Mouse (Mus musculus) neural tube, embryonic 12.5 days (tissue): ENCODE measurements at regions not wholly inside any gene's neighbourhood (a gene's known extent, or its start where the extent isn't known, plus 50 kb on each side); places are given as distances from the start of the nearest gene placed in this dataset.
A peak's percentile ranks its signal among the peaks of the same experiment; 100 is the strongest.

ENCODE experiments used
- ATAC-seq: fragments of 200-750 bp; cut with Nextera tagmentation; 2 replicates; pipeline ENCODE4 v1.8.0; 2017; ENCODE audit warnings: low read depth, mild to moderate bottlenecking, moderate TSS enrichment, moderate library complexity; ENCODE audit not compliant: low FRiP score
- H3K27ac ChIP-seq: fragments of 300-500 bp; sonication (generic); 2 replicates; pipeline ENCODE4 v1.5.1; 2016
- H3K27me3 ChIP-seq: fragments of 300-500 bp; sonication (generic); replicated peaks from 2 replicates; pipeline ENCODE4 v1.6.1; 2016; ENCODE audit warnings: mild to moderate bottlenecking
- H3K36me3 ChIP-seq: fragments of 300-500 bp; sonication (generic); 2 replicates; pipeline ENCODE4 v1.6.1; 2016; ENCODE audit warnings: mild to moderate bottlenecking
- H3K4me1 ChIP-seq: fragments of 300-500 bp; sonication (generic); 2 replicates; pipeline ENCODE4 v1.6.1; 2016
- H3K4me2 ChIP-seq: fragments of 300-500 bp; sonication (generic); replicated peaks from 2 replicates; pipeline ENCODE4 v1.6.1; 2016; ENCODE audit warnings: mild to moderate bottlenecking
- H3K4me3 ChIP-seq: fragments of 300-500 bp; sonication (generic); 2 replicates; pipeline ENCODE4 v1.5.1; 2016
- H3K9ac ChIP-seq: fragments of 300-500 bp; sonication (generic); 2 replicates; pipeline ENCODE4 v1.6.1; 2016; ENCODE audit warnings: mild to moderate bottlenecking
- H3K9me3 ChIP-seq: fragments of 300-500 bp; sonication (generic); 2 replicates; pipeline ENCODE4 v1.6.1; 2016; ENCODE audit warnings: mild to moderate bottlenecking
- WGBS: fragments of 180-500 bp; shearing (Covaris S2); methylation state at CpG from one replicate; pipeline ENCODE4 v1.1.7; 2016; 5-methylcytosine and 5-hydroxymethylcytosine counted together

DNA sequence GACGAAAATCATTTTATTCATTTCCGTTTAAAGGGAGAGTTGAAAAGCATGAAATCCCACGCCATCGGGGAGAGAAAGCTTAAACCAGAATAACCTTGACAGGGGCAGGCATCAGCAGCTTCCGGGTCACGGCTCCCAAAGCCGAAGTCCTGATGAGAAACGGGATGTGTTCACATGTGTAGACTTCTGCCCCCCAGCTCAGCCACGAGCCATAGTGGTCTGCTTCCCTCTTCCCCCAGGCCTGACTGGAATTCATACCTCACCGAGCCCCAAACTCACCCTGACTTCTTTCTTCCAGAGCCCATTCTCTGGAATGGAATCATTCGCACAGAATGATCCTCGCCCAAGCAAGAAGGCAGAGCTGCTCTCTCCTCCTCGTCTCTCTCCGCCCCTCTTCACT lies 404.2 kb upstream of the Gm6657 start:
- Histone ChIP-seq H3K9ac (0 out of 2 replicates have a peak overlapping the region, but pooled peaks have one; percentile 22), H3K36me3 (no peaks in the 10 kb centered on the region), H3K4me2 (peak overlapping the region; percentile 56), H3K27me3 (no peaks in the 10 kb centered on the region), H3K4me1 (peaks cover 8% of the 10 kb centered on the region), H3K9me3 (no peaks in the 10 kb centered on the region), H3K4me3 (0 out of 2 replicates have a peak overlapping the region, but pooled peaks have one; percentile 19), H3K27ac (no peak overlapping the region)
- no peak for ATAC-seq
- WGBS = 20% methylated on average over 14 of the region's 14 CpGs

DNA sequence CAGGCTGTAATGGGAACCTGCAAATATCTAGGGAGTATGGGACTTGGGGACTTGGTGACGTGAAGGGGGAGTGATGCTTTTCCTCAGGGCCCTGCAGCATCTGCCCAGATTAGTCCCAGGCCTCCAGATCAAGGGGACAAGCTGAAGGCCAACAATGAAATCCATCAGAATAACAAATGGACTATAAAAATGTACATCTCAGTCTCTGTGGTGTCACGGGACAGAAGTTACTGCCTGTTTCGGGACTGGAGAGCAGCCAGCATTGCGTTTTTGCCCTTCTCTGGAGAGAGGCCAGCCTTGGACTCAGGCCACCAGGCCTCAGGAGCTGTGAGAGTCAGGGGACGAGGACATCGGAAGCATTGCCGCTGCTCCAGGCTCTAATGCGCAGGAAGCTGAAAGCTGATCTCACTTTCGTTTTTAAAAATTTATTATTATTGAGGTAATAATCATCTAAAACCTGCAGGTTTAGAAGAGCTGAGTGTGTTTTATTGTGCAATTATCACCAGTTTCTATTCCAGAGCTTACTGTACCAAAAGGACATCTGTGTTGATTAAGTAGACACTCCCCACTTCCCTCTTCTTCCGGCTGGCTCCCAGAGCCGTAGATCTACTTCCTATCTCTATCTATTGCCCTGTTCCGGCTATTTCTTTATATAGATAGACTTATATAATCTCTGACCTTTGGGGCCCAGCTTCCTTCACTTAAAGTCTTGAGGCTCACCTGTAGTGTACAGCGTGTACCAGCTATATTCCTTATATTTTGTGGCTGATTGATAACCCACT lies 403.0 kb upstream of the Gm6657 start:
- Histone ChIP-seq H3K36me3 (no peaks in the 10 kb centered on the region), H3K4me1 (peaks cover 8% of the 10 kb centered on the region), H3K4me3 (no peak overlapping the region), H3K9me3 (no peaks in the 10 kb centered on the region), H3K27ac (no peak overlapping the region), H3K9ac (no peak overlapping the region), H3K4me2 (no peak overlapping the region), H3K27me3 (no peaks in the 10 kb centered on the region)
- no peak for ATAC-seq
- WGBS = 77% methylated on average over 13 of the region's 13 CpGs

- H3K27ac ChIP-seq = no peak overlapping the region
- H3K27me3 ChIP-seq = no peaks in the 10 kb centered on the region
- H3K9ac ChIP-seq = no peak overlapping the region
- no peaks in the 10 kb centered on the region for H3K36me3 ChIP-seq
- no peaks in the 10 kb centered on the region for H3K4me1 ChIP-seq
- 84% methylated on average over 4 of the region's 4 CpGs for WGBS
- no peak for ATAC-seq
- H3K4me3 ChIP-seq = no peak overlapping the region
- no peaks in the 10 kb centered on the region for H3K9me3 ChIP-seq
- H3K4me2 ChIP-seq = no peak overlapping the region
Measured at GRCm38 (mm10) chr12:77798516-77798915, 395.5 kb upstream of the Gm6657 start.

- Histone ChIP-seq H3K9me3 (no peaks in the 10 kb centered on the region), H3K4me1 (no peaks in the 10 kb centered on the region), H3K27ac (no peak overlapping the region), H3K4me3 (no peak overlapping the region), H3K4me2 (no peak overlapping the region), H3K9ac (no peak overlapping the region), H3K36me3 (no peaks in the 10 kb centered on the region), H3K27me3 (no peaks in the 10 kb centered on the region)
- ATAC-seq = no peak
- WGBS = 69% methylated on average over 12 of the region's 12 CpGs
Measured at GRCm38 (mm10) chr12:77799134-77799770, 394.8 kb upstream of the Gm6657 start.

- Histone ChIP-seq H3K4me2 (no peak overlapping the region), H3K9me3 (no peaks in the 10 kb centered on the region), H3K36me3 (no peaks in the 10 kb centered on the region), H3K9ac (no peak overlapping the region), H3K27ac (no peak overlapping the region), H3K4me1 (no peaks in the 10 kb centered on the region), H3K27me3 (no peaks in the 10 kb centered on the region), H3K4me3 (no peak overlapping the region)
- ATAC-seq = no peak
- WGBS = 94% methylated on average over 7 of the region's 7 CpGs
Measured at GRCm38 (mm10) chr12:77807674-77808073, 386.4 kb upstream of the Gm6657 start.

DNA sequence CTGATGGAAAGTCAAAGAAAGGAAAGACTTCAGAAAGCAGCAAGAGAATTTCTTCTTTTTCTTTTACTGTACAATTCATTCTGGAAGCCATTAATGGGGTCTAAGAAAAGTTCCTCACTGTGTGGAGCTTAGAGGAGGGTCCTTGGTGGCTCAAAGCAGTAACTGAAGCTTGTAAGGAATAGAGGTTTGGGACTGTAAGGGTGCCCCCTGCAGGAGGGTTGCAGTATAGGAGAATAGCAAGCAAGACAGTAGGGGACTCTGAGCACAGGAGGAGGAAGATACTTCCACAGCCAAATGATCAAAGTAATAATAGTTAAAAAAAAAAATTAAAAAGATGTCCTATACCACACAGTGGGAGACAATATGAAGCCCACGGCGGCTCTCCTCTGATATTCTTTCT lies 382.8 kb upstream of the Gm6657 start:
- Histone ChIP-seq H3K4me1 (no peaks in the 10 kb centered on the region), H3K36me3 (no peaks in the 10 kb centered on the region), H3K9me3 (no peaks in the 10 kb centered on the region), H3K27me3 (no peaks in the 10 kb centered on the region), H3K27ac (no peak overlapping the region), H3K4me2 (no peak overlapping the region), H3K9ac (no peak overlapping the region), H3K4me3 (no peak overlapping the region)
- no peak for ATAC-seq
- 40% methylated on average over 2 of the region's 2 CpGs for WGBS

DNA sequence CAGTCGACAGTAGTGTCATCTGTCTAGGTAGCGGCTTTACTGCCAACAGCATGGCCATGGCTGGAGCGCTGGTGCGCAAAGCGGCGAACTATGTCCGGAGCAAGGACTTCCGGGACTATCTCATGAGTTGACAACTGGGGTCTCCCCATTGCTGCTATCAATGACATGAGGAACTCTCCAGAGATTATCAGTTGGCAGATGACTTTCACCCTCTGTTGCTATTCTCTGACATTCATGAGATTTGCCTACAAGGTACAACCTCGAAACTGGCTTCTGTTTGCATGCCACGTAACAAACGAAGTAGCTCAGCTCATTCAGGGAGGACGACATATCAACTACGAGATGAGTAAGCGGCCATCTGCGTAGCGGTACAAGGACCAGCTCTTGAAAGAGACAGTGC lies 374.6 kb upstream of the Gm6657 start:
- no peak overlapping the region for H3K9ac ChIP-seq
- H3K4me1 ChIP-seq = no peaks in the 10 kb centered on the region
- H3K9me3 ChIP-seq = no peaks in the 10 kb centered on the region
- WGBS = 94% methylated on average over 16 of the region's 16 CpGs
- no peak overlapping the region for H3K27ac ChIP-seq
- H3K36me3 ChIP-seq = no peaks in the 10 kb centered on the region
- no peak for ATAC-seq
- H3K4me3 ChIP-seq = no peak overlapping the region
- no peak overlapping the region for H3K4me2 ChIP-seq
- H3K27me3 ChIP-seq = no peaks in the 10 kb centered on the region

- ATAC-seq = no peak
- H3K4me2 ChIP-seq = no peak overlapping the region
- WGBS = 49% methylated on average over 3 of the region's 3 CpGs
- no peak overlapping the region for H3K9ac ChIP-seq
- H3K27ac ChIP-seq = no peak overlapping the region
- no peaks in the 10 kb centered on the region for H3K36me3 ChIP-seq
- no peaks in the 10 kb centered on the region for H3K4me1 ChIP-seq
- no peak overlapping the region for H3K4me3 ChIP-seq
- H3K27me3 ChIP-seq = no peaks in the 10 kb centered on the region
- H3K9me3 ChIP-seq = 0 out of 2 replicates have a peak, but pooled peaks cover 5% of the 10 kb centered on the region
Measured at GRCm38 (mm10) chr12:77823381-77824030, 370.5 kb upstream of the Gm6657 start.

DNA sequence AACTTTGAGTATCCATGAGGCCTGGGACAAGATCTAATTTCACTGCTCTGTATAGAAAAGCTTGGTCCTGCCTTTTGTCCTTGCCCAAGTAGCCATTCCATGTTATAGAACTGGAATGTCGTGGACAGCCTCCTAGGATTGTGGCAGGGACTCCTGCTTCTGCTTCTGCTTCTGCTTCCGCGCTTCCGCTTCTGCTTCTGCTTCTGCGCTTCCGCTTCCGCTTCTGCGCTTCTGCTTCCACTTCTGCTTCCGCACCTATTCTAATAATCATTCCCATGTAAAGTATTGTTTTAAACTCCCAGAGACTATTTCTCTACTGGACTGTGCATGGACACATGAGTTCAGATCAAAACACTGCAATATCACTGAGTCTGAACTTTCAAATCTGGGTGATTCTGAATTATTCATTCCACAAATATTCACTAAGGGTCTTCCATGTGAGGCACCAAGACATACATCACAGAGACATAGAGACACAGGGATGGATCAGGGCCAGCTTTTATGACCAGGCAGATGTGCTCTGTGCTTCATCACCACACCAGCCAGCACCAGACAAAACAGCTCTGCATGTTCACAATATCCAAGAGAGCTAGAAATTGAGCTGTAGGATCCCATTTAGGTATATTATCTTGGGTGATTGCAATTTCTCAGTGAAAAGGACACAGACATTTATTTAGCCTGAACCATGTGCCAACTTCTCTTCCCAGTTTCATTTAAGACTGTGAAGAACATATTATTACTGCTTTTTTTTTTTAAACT lies 360.5 kb upstream of the Gm6657 start:
- no peak overlapping the region for H3K9ac ChIP-seq
- no peaks in the 10 kb centered on the region for H3K36me3 ChIP-seq
- no peaks in the 10 kb centered on the region for H3K27me3 ChIP-seq
- no peak for ATAC-seq
- no peak overlapping the region for H3K4me2 ChIP-seq
- no peaks in the 10 kb centered on the region for H3K4me1 ChIP-seq
- H3K9me3 ChIP-seq = no peaks in the 10 kb centered on the region
- WGBS = 93% methylated on average over 9 of the region's 9 CpGs
- H3K4me3 ChIP-seq = no peak overlapping the region
- no peak overlapping the region for H3K27ac ChIP-seq

DNA sequence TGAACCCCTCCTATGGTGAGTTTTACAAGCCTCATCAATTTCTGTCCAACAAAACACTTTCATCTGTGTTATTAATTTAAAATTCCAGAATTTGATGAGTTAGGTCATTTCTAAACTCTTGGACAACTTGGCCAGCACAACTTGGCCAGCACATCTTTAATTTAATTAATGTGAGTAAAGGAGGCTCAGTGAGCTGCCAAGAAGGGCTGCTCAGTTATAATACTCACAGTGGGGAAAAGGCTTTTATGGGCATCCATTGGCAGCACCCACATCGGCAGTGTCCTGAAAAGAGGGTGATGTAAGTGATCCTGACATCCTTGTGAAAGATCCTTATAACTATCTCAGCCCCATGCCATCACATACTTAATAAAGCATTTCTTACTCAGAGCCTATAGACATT lies 359.2 kb upstream of the Gm6657 start:
- Histone ChIP-seq H3K36me3 (no peaks in the 10 kb centered on the region), H3K4me3 (no peak overlapping the region), H3K27ac (no peak overlapping the region), H3K4me1 (no peaks in the 10 kb centered on the region), H3K4me2 (no peak overlapping the region), H3K9me3 (no peaks in the 10 kb centered on the region), H3K27me3 (no peaks in the 10 kb centered on the region), H3K9ac (no peak overlapping the region)
- WGBS = 92% methylated on average over 1 of the region's 1 CpGs
- no peak for ATAC-seq

DNA sequence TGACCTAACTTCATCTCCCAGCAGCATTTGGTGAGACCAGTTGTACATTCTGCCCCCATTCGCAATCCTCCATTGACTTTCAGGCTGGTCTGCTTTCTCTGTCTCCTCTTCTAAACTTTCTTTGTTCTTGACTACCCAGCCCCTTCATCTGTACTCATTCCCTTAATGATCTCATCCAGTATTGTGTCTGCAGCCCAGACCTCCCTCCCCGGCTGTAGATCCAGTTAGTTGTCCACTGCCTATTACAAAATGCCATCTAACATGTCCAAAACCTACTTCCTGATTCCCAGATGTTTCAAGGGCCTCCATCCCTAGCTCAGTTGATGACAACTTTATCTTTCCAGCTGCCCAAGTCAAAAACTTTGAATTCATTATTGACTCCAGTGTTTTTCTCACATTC lies 357.8 kb upstream of the Gm6657 start:
- 74% methylated on average over 2 of the region's 2 CpGs for WGBS
- no peaks in the 10 kb centered on the region for H3K4me1 ChIP-seq
- no peak overlapping the region for H3K27ac ChIP-seq

DNA sequence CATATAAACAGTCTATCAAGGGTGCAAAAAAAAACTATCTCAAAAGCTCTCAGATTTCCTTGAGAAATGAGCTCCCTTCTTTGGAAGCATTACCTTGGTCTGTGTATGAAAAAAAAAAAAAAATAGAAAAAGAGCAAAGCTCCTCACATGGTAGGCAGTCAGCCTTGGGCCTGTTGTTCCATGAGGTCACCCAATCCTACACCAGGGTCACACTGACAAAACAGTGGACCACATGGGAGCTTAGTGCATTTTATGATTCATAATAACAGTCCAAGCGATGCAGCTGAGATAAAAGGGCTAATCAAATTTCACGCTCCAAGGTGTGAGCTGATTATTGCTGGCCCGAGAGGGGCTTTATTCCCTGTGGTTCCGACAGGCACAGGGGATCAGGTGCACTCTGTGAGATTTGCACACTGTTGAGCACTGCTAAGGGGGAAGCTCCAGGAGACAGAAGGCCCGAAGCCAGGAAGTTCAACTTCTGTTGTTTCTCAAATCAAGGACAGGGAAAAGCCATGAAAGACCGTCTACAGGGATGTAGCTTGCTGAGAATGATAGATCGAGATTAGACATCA lies 352.1 kb upstream of the Gm6657 start:
- WGBS = 60% methylated on average over 7 of the region's 7 CpGs
- Histone ChIP-seq H3K4me2 (no peak overlapping the region), H3K36me3 (no peaks in the 10 kb centered on the region), H3K9ac (no peak overlapping the region), H3K4me1 (no peaks in the 10 kb centered on the region), H3K27ac (no peak overlapping the region), H3K4me3 (no peak overlapping the region), H3K9me3 (no peaks in the 10 kb centered on the region), H3K27me3 (no peaks in the 10 kb centered on the region)
- no peak for ATAC-seq

More for the DNA sequence above, 357.8 kb upstream of the Gm6657 start:
- no peak for ATAC-seq
- H3K27me3 ChIP-seq = no peaks in the 10 kb centered on the region
- no peak overlapping the region for H3K4me3 ChIP-seq
- no peak overlapping the region for H3K4me2 ChIP-seq
- H3K36me3 ChIP-seq = no peaks in the 10 kb centered on the region
- H3K9ac ChIP-seq = no peak overlapping the region
- H3K9me3 ChIP-seq = no peaks in the 10 kb centered on the region
